Mouse (Mus musculus) heart, adult 2 months (tissue): ENCODE measurements around the gene Tgm2.

ENCODE experiments used
- CTCF ChIP-seq: fragments of 200-600 bp; IDR thresholded peaks from 2 replicates; pipeline ENCODE4 v1.8.1; 2022; ENCODE audit warnings: antibody characterized with exemption, mild to moderate bottlenecking, moderate library complexity
- POLR2A ChIP-seq: fragments of 200-500 bp; IDR thresholded peaks from 2 replicates; pipeline ENCODE4 v1.6.1; 2011; ENCODE audit warnings: mild to moderate bottlenecking, low read depth, low read length, control low read depth; ENCODE audit not compliant: insufficient read depth

DNA sequence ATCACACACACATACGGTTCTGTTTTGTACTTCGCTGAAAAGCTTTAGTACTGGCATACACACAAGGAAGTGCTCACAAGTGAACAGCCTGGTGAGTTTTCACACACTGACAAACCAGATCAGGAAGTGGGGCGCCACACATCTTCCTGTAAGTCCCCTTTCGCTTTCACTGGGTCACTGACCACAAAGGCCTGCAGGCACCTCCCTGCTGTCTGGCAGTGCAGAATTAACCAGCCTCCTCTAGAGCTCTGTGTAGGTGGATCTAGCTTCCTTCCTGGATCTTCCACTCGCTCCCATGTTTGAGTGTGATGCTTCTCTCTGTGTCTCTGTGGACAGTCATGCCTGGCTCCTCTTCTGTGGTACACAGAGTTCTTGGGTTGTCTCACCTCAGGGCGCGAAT is 20.4 kb upstream of the Tgm2 start:
- no peak for TF ChIP-seq CTCF
- no peak for TF ChIP-seq POLR2A
